Comparison of ENCODE assay signal across 31 mouse cellular contexts in the genomic region with DNA sequence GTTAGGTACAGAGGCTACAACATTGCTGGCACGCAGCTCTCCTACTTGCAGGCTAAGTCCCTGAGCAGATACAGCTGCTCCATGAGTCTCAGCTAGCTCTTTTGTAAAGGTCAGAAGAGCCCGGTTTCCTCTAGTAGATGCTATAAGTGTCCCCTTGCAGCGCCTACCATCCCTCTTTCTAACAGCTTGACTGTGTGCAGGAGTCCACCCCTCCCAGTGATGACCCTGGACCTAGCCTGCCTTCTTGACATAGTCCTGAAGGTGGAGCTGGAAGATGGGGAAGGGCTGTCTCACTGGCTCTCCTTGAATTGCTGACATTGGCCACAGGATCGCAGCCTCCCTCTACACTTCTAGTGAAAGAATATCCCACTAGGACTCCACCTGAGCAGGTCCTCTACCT. TPM values are rescaled to one million over a fixed set of nuclear protein-coding genes. Genes with fewer than 3 reads are reported as not detected.
DNase-seq lines count a peak whose midpoint lies in the region; ATAC-seq lines count a peak whose summit lies in the region.
"Had no signal": no experiment of that assay in that cellular context is flagged by ENCODE, and none has a peak within 500 bp of the region (broad histone marks: within the 10 kb centered on the region; RNA-seq: fewer than 3 reads in every experiment).

No protein-coding gene starts in this region.

- no peak overlapping the region for H3K4me2 ChIP-seq in hindbrain, embryonic 11.5 days (replicated peaks; ENCODE audit: low read depth, low read length)
- no peak overlapping the region for H3K4me2 ChIP-seq in neural tube, embryonic 15.5 days
- no peak overlapping the region for H3K4me2 ChIP-seq in midbrain, embryonic 15.5 days
- H3K4me2 ChIP-seq: hindbrain, embryonic 14.5 days; liver, embryonic 13.5 days had no signal

- H3K4me1 ChIP-seq in hindbrain, embryonic 11.5 days (replicated peaks; ENCODE audit: control insufficient read depth, insufficient read depth, low read length), result no peaks in the 10 kb centered on the region
- 0 out of 2 replicates have a peak, but pooled peaks cover 5% of the 10 kb centered on the region for H3K4me1 ChIP-seq in hindbrain, embryonic 10.5 days (replicated peaks)
- no peaks in the 10 kb centered on the region for H3K4me1 ChIP-seq in neural tube, embryonic 15.5 days
- H3K4me1 ChIP-seq in midbrain, embryonic 15.5 days, result peaks cover 3% of the 10 kb centered on the region; the same call in 1 of the 2 replicates
- H3K4me1 ChIP-seq: heart, embryonic 13.5 days; limb, embryonic 13.5 days; liver, embryonic 13.5 days had no signal

- 0 out of 2 replicates have a peak, but pooled peaks have one; percentile 10 for ATAC-seq in hindbrain, embryonic 11.5 days (ENCODE audit: low FRiP score)
- 0 out of 2 replicates have a peak, but pooled peaks have one; percentile 32 for ATAC-seq in neural tube, embryonic 15.5 days (ENCODE audit: low FRiP score)
- ATAC-seq in midbrain, embryonic 15.5 days (replicated peaks), result peak; percentile 38; the same call in 1 of the 2 replicates

- no peak overlapping the region for H3K4me3 ChIP-seq in hindbrain, embryonic 11.5 days (ENCODE audit: low read depth, low read length)
- H3K4me3 ChIP-seq in hindbrain, embryonic 10.5 days, result no peak overlapping the region
- no peak overlapping the region for H3K4me3 ChIP-seq in neural tube, embryonic 15.5 days (replicated peaks)
- no peak overlapping the region for H3K4me3 ChIP-seq in midbrain, embryonic 15.5 days
- H3K4me3 ChIP-seq: heart, embryonic 13.5 days; liver, embryonic 13.5 days had no signal

- 77% methylated on average over 4 of the region's 4 CpGs for whole genome bisulfite sequencing in hindbrain, embryonic 11.5 days
- WGBS in hindbrain, embryonic 10.5 days, result 78% methylated on average over 4 of the region's 4 CpGs
- 75% methylated on average over 4 of the region's 4 CpGs for WGBS in neural tube, embryonic 15.5 days
- WGBS in midbrain, embryonic 15.5 days, result 75% methylated on average over 4 of the region's 4 CpGs

- intact Hi-C loops in left cerebral cortex, postnatal 36 days (cut with DNase I), result loop anchor here (5.0 kb wide), 1 partner anchor 305 kb away; no protein-coding TSS in a partner anchor

- H3K36me3 ChIP-seq in hindbrain, embryonic 11.5 days (ENCODE audit: control insufficient read depth, insufficient read depth, low read length), result no peaks in the 10 kb centered on the region
- H3K36me3 ChIP-seq in hindbrain, embryonic 10.5 days, result no peaks in the 10 kb centered on the region
- H3K36me3 ChIP-seq in neural tube, embryonic 15.5 days, result no peaks in the 10 kb centered on the region
- H3K36me3 ChIP-seq in midbrain, embryonic 15.5 days (replicated peaks), result no peaks in the 10 kb centered on the region
- H3K36me3 ChIP-seq: heart, embryonic 13.5 days; limb, embryonic 13.5 days; liver, embryonic 13.5 days had no signal

- no peak for DNase-seq in hindbrain, embryonic 11.5 days (ENCODE audit: low spot score)
- no peak for DNase-seq in hindbrain, embryonic 10.5 days (ENCODE audit: low spot score)
- DNase-seq in neural tube, embryonic 10.5 days (ENCODE audit: extremely low spot score, low spot score), result no peak
- no peak for DNase-seq in left cerebral cortex, postnatal 36 days (ENCODE audit: low spot score in 2 of 2)
- DNase-seq in adrenal gland, postnatal 14 days, result no peak
- DNase-seq: adrenal gland, adult 2 months; B cell, adult 2 months; cerebellum, adult 11-12 months; cerebellum, postnatal 14 days; gastrocnemius, postnatal 25 days; heart, adult 18-20 months; heart, postnatal 14 days; kidney, adult 9 months; kidney, postnatal 36 days; layer of hippocampus, postnatal 36 days; liver, embryonic 13.5 days; lung, embryonic 14.5 days; right cerebral cortex, postnatal 25 days; spleen, adult 18-20 months had no signal

- H3K9ac ChIP-seq in hindbrain, embryonic 11.5 days (ENCODE audit: low read depth, low read length), result no peak overlapping the region
- no peak overlapping the region for H3K9ac ChIP-seq in neural tube, embryonic 15.5 days (replicated peaks)
- H3K9ac ChIP-seq in midbrain, embryonic 15.5 days, result no peak overlapping the region
- H3K9ac ChIP-seq: heart, embryonic 13.5 days; hindbrain, embryonic 14.5 days; limb, embryonic 13.5 days; liver, embryonic 13.5 days; lung, embryonic 14.5 days had no signal

- no peak overlapping the region for H3K27ac ChIP-seq in hindbrain, embryonic 11.5 days (ENCODE audit: low read depth, low read length)
- no peak overlapping the region; the same call in 1 of the 2 replicates for H3K27ac ChIP-seq in hindbrain, embryonic 10.5 days
- H3K27ac ChIP-seq in neural tube, embryonic 15.5 days (replicated peaks), result no peak overlapping the region
- no peak overlapping the region for H3K27ac ChIP-seq in midbrain, embryonic 15.5 days
- H3K27ac ChIP-seq: heart, embryonic 13.5 days; hindbrain, embryonic 14.5 days; limb, embryonic 13.5 days; liver, embryonic 13.5 days had no signal

- peaks cover 41% of the 10 kb centered on the region for H3K27me3 ChIP-seq in hindbrain, embryonic 11.5 days (ENCODE audit: control insufficient read depth, insufficient read depth, low read length)
- H3K27me3 ChIP-seq in hindbrain, embryonic 10.5 days (ENCODE audit: insufficient read depth, poor library complexity, severe bottlenecking), result peaks cover 84% of the 10 kb centered on the region
- H3K27me3 ChIP-seq in neural tube, embryonic 15.5 days (replicated peaks), result peaks cover 78% of the 10 kb centered on the region
- peaks cover 47% of the 10 kb centered on the region for H3K27me3 ChIP-seq in midbrain, embryonic 15.5 days (replicated peaks)
- H3K27me3 ChIP-seq: liver, embryonic 13.5 days had no signal

- H3K9me3 ChIP-seq in hindbrain, embryonic 11.5 days (ENCODE audit: control insufficient read depth, low read length), result no peaks in the 10 kb centered on the region
- H3K9me3 ChIP-seq in hindbrain, embryonic 10.5 days, result no peaks in the 10 kb centered on the region
- no peaks in the 10 kb centered on the region for H3K9me3 ChIP-seq in neural tube, embryonic 15.5 days (replicated peaks)
- H3K9me3 ChIP-seq in midbrain, embryonic 15.5 days, result no peaks in the 10 kb centered on the region
- H3K9me3 ChIP-seq: heart, embryonic 13.5 days; limb, embryonic 13.5 days; liver, embryonic 13.5 days had no signal

RNA-seq across cellular contexts. Expression of gene Dbx1, which starts 19.6 kb away (rescaled TPM):
- polyA plus RNA-seq in hindbrain, embryonic 11.5 days (2014; fragmentation: Nextera tagmentation; extraction: Ambion mirVana), result 35.7 and 39.4 TPM in 2 replicates
- 42.0 and 72.1 TPM in 2 replicates for polyA plus RNA-seq in hindbrain, embryonic 10.5 days (2016; fragmentation: Nextera tagmentation; extraction: Ambion mirVana)
- 1.4 and 1.6 TPM in 2 replicates for polyA plus RNA-seq in neural tube, embryonic 15.5 days (2015; fragmentation: Nextera tagmentation; extraction: Ambion mirVana)
- polyA plus RNA-seq in midbrain, embryonic 15.5 days (2015; fragmentation: Nextera tagmentation; extraction: Ambion mirVana), result 23.2 and 31.7 TPM in 2 replicates
- total RNA-seq in left cerebral cortex, postnatal 36 days (2021), result not detected
- total RNA-seq in adrenal gland, postnatal 14 days (2021), result not detected in 2 replicates
- total RNA-seq: adrenal gland, adult 2 months; gastrocnemius, postnatal 25 days; heart, adult 18-20 months; heart, postnatal 14 days; layer of hippocampus, adult 8-10 months; layer of hippocampus, postnatal 36 days; left cerebral cortex, postnatal 10 days; megakaryocyte, adult 5-6 weeks; MEL had no signal
- polyA plus RNA-seq: adrenal gland, adult 2 months; heart, embryonic 13.5 days; intestine, embryonic 14.5 days; lung, embryonic 14.5 days; testis, adult 2 months; urinary bladder, adult 2 months had no signal
